ENCODE assay signal across 17 mouse cellular contexts in the genomic region with DNA sequence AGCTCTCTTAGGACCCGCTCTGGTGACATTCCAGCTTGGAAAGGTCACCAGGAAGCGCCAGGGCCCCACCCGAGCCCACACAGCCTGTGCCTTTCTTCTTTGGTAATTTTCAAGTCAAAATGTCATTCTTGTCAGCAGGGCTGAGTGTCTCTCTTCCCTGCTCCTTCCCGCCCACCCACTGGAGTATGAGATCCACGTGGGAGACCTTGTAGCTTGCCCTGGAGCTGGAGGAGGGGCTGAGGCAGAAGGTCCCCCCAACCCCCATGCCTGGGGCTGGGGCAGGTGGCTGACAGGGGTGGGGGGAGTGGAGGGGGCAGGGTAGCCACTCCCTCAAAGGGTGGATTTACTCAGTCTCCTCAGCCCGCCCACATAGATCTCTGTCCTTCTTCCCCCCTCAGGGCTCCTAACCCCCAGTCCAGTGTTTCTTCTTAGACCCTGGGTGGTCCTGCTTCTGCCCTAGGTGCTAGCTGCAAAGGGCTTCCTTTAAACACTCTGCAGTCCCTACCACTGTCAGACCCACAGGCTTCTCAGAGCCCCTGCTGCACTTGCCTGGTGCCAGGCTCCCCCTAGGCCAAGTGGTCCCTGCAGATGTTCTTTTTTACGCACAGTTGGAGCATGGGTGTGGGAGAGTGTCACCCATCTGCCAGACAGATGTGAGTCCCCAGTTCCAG. TPM values are rescaled to one million over a fixed set of nuclear protein-coding genes. Genes with fewer than 3 reads are reported as not detected.
A peak's percentile ranks its signal among the peaks of the same experiment; 100 is the strongest.
DNase-seq lines count a peak whose midpoint lies in the region; ATAC-seq and TF ChIP-seq lines count a peak whose summit lies in the region.
"Had no signal": no experiment of that assay in that cellular context is flagged by ENCODE, and none has a peak within 500 bp of the region (broad histone marks: within the 10 kb centered on the region; RNA-seq: fewer than 3 reads in every experiment).

No protein-coding gene starts in this region.

- no peak overlapping the region for H3K4me2 ChIP-seq in forebrain, embryonic 15.5 days (replicated peaks)
- H3K4me2 ChIP-seq in midbrain, embryonic 13.5 days (replicated peaks) = no peak overlapping the region
- no peak overlapping the region for H3K4me2 ChIP-seq in midbrain, embryonic 16.5 days (ENCODE audit: low read length)
- no peak overlapping the region for H3K4me2 ChIP-seq in embryonic facial prominence, embryonic 15.5 days (replicated peaks)
- H3K4me2 ChIP-seq in liver, embryonic 11.5 days = no peak overlapping the region
- H3K4me2 ChIP-seq: liver, embryonic 13.5 days had no signal

- WGBS in forebrain, embryonic 10.5 days = 34% methylated on average over 7 of the region's 7 CpGs
- 49% methylated on average over 7 of the region's 7 CpGs for WGBS in forebrain, embryonic 15.5 days
- WGBS in midbrain, embryonic 13.5 days = 33% methylated on average over 7 of the region's 7 CpGs
- WGBS in midbrain, embryonic 16.5 days = 35% methylated on average over 7 of the region's 7 CpGs
- 20% methylated on average over 7 of the region's 7 CpGs for WGBS in embryonic facial prominence, embryonic 15.5 days
- 52% methylated on average over 7 of the region's 7 CpGs for WGBS in liver, embryonic 11.5 days

- H3K4me3 ChIP-seq in forebrain, embryonic 10.5 days = no peak overlapping the region
- H3K4me3 ChIP-seq in forebrain, embryonic 15.5 days = no peak overlapping the region
- no peak overlapping the region for H3K4me3 ChIP-seq in midbrain, embryonic 13.5 days (replicated peaks)
- no peak overlapping the region for H3K4me3 ChIP-seq in midbrain, embryonic 16.5 days (ENCODE audit: low read depth, low read length)
- no peak overlapping the region for H3K4me3 ChIP-seq in embryonic facial prominence, embryonic 15.5 days (replicated peaks)
- no peak overlapping the region for H3K4me3 ChIP-seq in gastrocnemius, adult 2 months
- no peak overlapping the region for H3K4me3 ChIP-seq in liver, embryonic 11.5 days (ENCODE audit: low read depth, low read length)
- H3K4me3 ChIP-seq: liver, embryonic 13.5 days had no signal

- H3K9me3 ChIP-seq in forebrain, embryonic 10.5 days = no peaks in the 10 kb centered on the region
- H3K9me3 ChIP-seq in forebrain, embryonic 15.5 days = no peaks in the 10 kb centered on the region
- H3K9me3 ChIP-seq in midbrain, embryonic 13.5 days = no peaks in the 10 kb centered on the region
- H3K9me3 ChIP-seq in midbrain, embryonic 16.5 days (replicated peaks; ENCODE audit: control insufficient read depth, low read length, poor library complexity, severe bottlenecking) = no peaks in the 10 kb centered on the region
- no peaks in the 10 kb centered on the region for H3K9me3 ChIP-seq in embryonic facial prominence, embryonic 15.5 days (replicated peaks)
- H3K9me3 ChIP-seq in liver, embryonic 11.5 days (ENCODE audit: control insufficient read depth, low read length) = no peaks in the 10 kb centered on the region
- H3K9me3 ChIP-seq: liver, embryonic 13.5 days had no signal

- peaks cover 60% of the 10 kb centered on the region for H3K4me1 ChIP-seq in forebrain, embryonic 10.5 days
- peaks cover 19% of the 10 kb centered on the region for H3K4me1 ChIP-seq in forebrain, embryonic 15.5 days
- H3K4me1 ChIP-seq in midbrain, embryonic 13.5 days (replicated peaks) = peaks cover 50% of the 10 kb centered on the region
- H3K4me1 ChIP-seq in midbrain, embryonic 16.5 days (ENCODE audit: control insufficient read depth, insufficient read depth, low read length) = peaks cover 10% of the 10 kb centered on the region
- peaks cover 47% of the 10 kb centered on the region for H3K4me1 ChIP-seq in embryonic facial prominence, embryonic 15.5 days
- H3K4me1 ChIP-seq in liver, embryonic 11.5 days (replicated peaks; ENCODE audit: control insufficient read depth, insufficient read depth, low read length) = peaks cover 14% of the 10 kb centered on the region

- no peak for TF ChIP-seq CTCF in gastrocnemius, adult 2 months (IDR thresholded peaks at IDR 0.05)

- no peaks in the 10 kb centered on the region for H3K36me3 ChIP-seq in forebrain, embryonic 10.5 days (replicated peaks)
- no peaks in the 10 kb centered on the region for H3K36me3 ChIP-seq in forebrain, embryonic 15.5 days
- H3K36me3 ChIP-seq in midbrain, embryonic 13.5 days = no peaks in the 10 kb centered on the region
- H3K36me3 ChIP-seq in midbrain, embryonic 16.5 days (ENCODE audit: control insufficient read depth, insufficient read depth, low read length) = no peaks in the 10 kb centered on the region
- H3K36me3 ChIP-seq in embryonic facial prominence, embryonic 15.5 days = no peaks in the 10 kb centered on the region
- no peaks in the 10 kb centered on the region for H3K36me3 ChIP-seq in liver, embryonic 11.5 days (ENCODE audit: control insufficient read depth, insufficient read depth, low read length)
- H3K36me3 ChIP-seq: liver, embryonic 13.5 days had no signal

- peak overlapping the region; percentile 68 for H3K27ac ChIP-seq in forebrain, embryonic 10.5 days
- H3K27ac ChIP-seq in forebrain, embryonic 15.5 days (replicated peaks) = no peak overlapping the region
- peak overlapping the region; percentile 3; the same call in 1 of the 2 replicates for H3K27ac ChIP-seq in midbrain, embryonic 13.5 days
- H3K27ac ChIP-seq in midbrain, embryonic 16.5 days (ENCODE audit: low read length) = no peak overlapping the region
- H3K27ac ChIP-seq in embryonic facial prominence, embryonic 15.5 days (replicated peaks) = peak overlapping the region; percentile 45; the same call in 1 of the 2 replicates
- no peak overlapping the region for H3K27ac ChIP-seq in gastrocnemius, adult 2 months
- H3K27ac ChIP-seq in liver, embryonic 11.5 days (ENCODE audit: low read depth, low read length) = no peak overlapping the region
- H3K27ac ChIP-seq: liver, embryonic 13.5 days had no signal

- H3K9ac ChIP-seq in forebrain, embryonic 15.5 days (replicated peaks) = no peak overlapping the region
- 0 out of 2 replicates have a peak overlapping the region, but pooled peaks have one; percentile 0 for H3K9ac ChIP-seq in midbrain, embryonic 13.5 days (replicated peaks)
- no peak overlapping the region for H3K9ac ChIP-seq in midbrain, embryonic 16.5 days (ENCODE audit: low read depth, low read length)
- no peak overlapping the region for H3K9ac ChIP-seq in embryonic facial prominence, embryonic 15.5 days
- H3K9ac ChIP-seq in liver, embryonic 11.5 days (ENCODE audit: low read depth, low read length) = no peak overlapping the region
- H3K9ac ChIP-seq: liver, embryonic 13.5 days had no signal

- DNase-seq in forebrain, embryonic 10.5 days (ENCODE audit: extremely low spot score, low spot score) = no peak
- DNase-seq in cerebellum, adult 18-20 months = no peak
- DNase-seq in gastrocnemius, adult 2 months = no peak
- no peak for DNase-seq in liver, embryonic 11.5 days (ENCODE audit: low spot score)
- DNase-seq: cerebellum, adult 2 months; heart, adult 18-20 months; heart, postnatal 10 days; kidney, postnatal 25 days; liver, embryonic 13.5 days; lung, postnatal 4 days; right cerebral cortex, postnatal 25 days had no signal

- ATAC-seq in forebrain, embryonic 15.5 days (replicated peaks) = no peak
- no peak for ATAC-seq in midbrain, embryonic 13.5 days
- no peak for ATAC-seq in midbrain, embryonic 16.5 days
- ATAC-seq in embryonic facial prominence, embryonic 15.5 days (ENCODE audit: insufficient number of reproducible peaks, low FRiP score, low TSS enrichment, low read depth) = peak; percentile 48; the same call in 1 of the 2 replicates
- ATAC-seq in liver, embryonic 11.5 days (replicated peaks; ENCODE audit: low FRiP score) = no peak
- ATAC-seq: inflammation-experienced regulatory T-cells, adult 6 months had no signal

- H3K27me3 ChIP-seq in forebrain, embryonic 10.5 days (ENCODE audit: poor library complexity, severe bottlenecking) = peaks cover 47% of the 10 kb centered on the region
- no peaks in the 10 kb centered on the region for H3K27me3 ChIP-seq in forebrain, embryonic 15.5 days
- H3K27me3 ChIP-seq in midbrain, embryonic 13.5 days = no peaks in the 10 kb centered on the region
- no peaks in the 10 kb centered on the region for H3K27me3 ChIP-seq in midbrain, embryonic 16.5 days (ENCODE audit: control insufficient read depth, insufficient read depth, low read depth, low read length)
- H3K27me3 ChIP-seq in embryonic facial prominence, embryonic 15.5 days = no peaks in the 10 kb centered on the region
- peaks cover 18% of the 10 kb centered on the region for H3K27me3 ChIP-seq in liver, embryonic 11.5 days (replicated peaks; ENCODE audit: control insufficient read depth, insufficient read depth, low read length)

- intact Hi-C loops in gastrocnemius, adult 2 months (cut with DNase I) = loop anchor here (5.0 kb wide), 1 partner anchor 37 kb away; no protein-coding TSS in a partner anchor

RNA-seq across cellular contexts. Expression of a gene that starts 52.5 kb away (rescaled TPM):
- 5.3 and 6.2 TPM in 2 replicates for polyA plus RNA-seq in forebrain, embryonic 10.5 days (2016; fragmentation: Nextera tagmentation; extraction: Ambion mirVana)
- polyA plus RNA-seq in forebrain, embryonic 15.5 days (2015; fragmentation: Nextera tagmentation; extraction: Ambion mirVana) = 21.3 and 24.9 TPM in 2 replicates
- polyA plus RNA-seq in midbrain, embryonic 13.5 days (2015; fragmentation: Nextera tagmentation; extraction: Ambion mirVana) = 20.5 and 22.0 TPM in 2 replicates
- polyA plus RNA-seq in midbrain, embryonic 16.5 days (2015; fragmentation: Nextera tagmentation; extraction: Ambion mirVana) = 43.6 and 55.8 TPM in 2 replicates
- polyA plus RNA-seq in embryonic facial prominence, embryonic 15.5 days (2015; fragmentation: Nextera tagmentation; extraction: Ambion mirVana) = 27.6 and 28.9 TPM in 2 replicates
- not detected for total RNA-seq in gastrocnemius, adult 2 months (2021)
- polyA plus RNA-seq in liver, embryonic 11.5 days (2014; fragmentation: Nextera tagmentation; extraction: Ambion mirVana) = 0.93 and 1.1 TPM in 2 replicates
- total RNA-seq: monocyte, adult 5-6 weeks had no signal

Comparison
In these comparisons a context has a peak if more than half of its experiments do, and no peak if none do; other contexts are left out.
1. H3K27ac ChIP-seq: peak in forebrain, embryonic 10.5 days (single experiment), midbrain, embryonic 13.5 days (single experiment) and embryonic facial prominence, embryonic 15.5 days (single experiment); none in forebrain, embryonic 15.5 days (single experiment), midbrain, embryonic 16.5 days (single experiment), gastrocnemius, adult 2 months (single experiment) and liver, embryonic 11.5 days (single experiment).